Mouse (Mus musculus) liver, embryonic 12.5 days (tissue): ENCODE data around the gene Kdelr3. TPM values are rescaled to one million over a fixed set of nuclear protein-coding genes. Genes with fewer than 3 reads are reported as not detected.

Source experiments
- ATAC-seq: fragments of 200-750 bp; cut with Nextera tagmentation; 2 replicates; pipeline ENCODE4 v1.8.0; 2017; ENCODE audit warnings: moderate number of reproducible peaks, mild to moderate bottlenecking, moderate library complexity
- H3K27ac ChIP-seq: fragments of 300-500 bp; sonication (generic); 2 replicates; pipeline ENCODE4 v1.5.1; 2016; ENCODE audit warnings: mild to moderate bottlenecking
- H3K27me3 ChIP-seq: fragments of 300-500 bp; sonication (generic); replicated peaks from 2 replicates; pipeline ENCODE4 v1.6.1; 2016; ENCODE audit warnings: mild to moderate bottlenecking, moderate library complexity
- H3K36me3 ChIP-seq: fragments of 300-500 bp; sonication (generic); 2 replicates; pipeline ENCODE4 v1.6.1; 2016; ENCODE audit warnings: mild to moderate bottlenecking, moderate library complexity
- H3K4me1 ChIP-seq: fragments of 300-500 bp; sonication (generic); 2 replicates; pipeline ENCODE4 v1.6.1; 2016
- H3K4me2 ChIP-seq: fragments of 300-500 bp; sonication (generic); 2 replicates; pipeline ENCODE4 v1.6.1; 2016; ENCODE audit warnings: mild to moderate bottlenecking, moderate library complexity
- H3K4me3 ChIP-seq: fragments of 300-500 bp; sonication (generic); 2 replicates; pipeline ENCODE4 v1.5.1; 2016; ENCODE audit warnings: mild to moderate bottlenecking, moderate library complexity
- H3K9ac ChIP-seq: fragments of 300-500 bp; sonication (generic); 2 replicates; pipeline ENCODE4 v1.6.1; 2016; ENCODE audit warnings: mild to moderate bottlenecking, moderate library complexity
- H3K9me3 ChIP-seq: fragments of 300-500 bp; sonication (generic); replicated peaks from 2 replicates; pipeline ENCODE4 v1.6.1; 2016; ENCODE audit warnings: mild to moderate bottlenecking, moderate library complexity
- WGBS: fragments of 180-500 bp; shearing (Covaris S2); methylation state at CpG from one replicate; pipeline ENCODE4 v1.1.7; 2016; ENCODE audit not compliant: insufficient replicate concordance; 5-methylcytosine and 5-hydroxymethylcytosine counted together
- polyA plus RNA-seq: library from polyadenylated mRNA; unstranded; fragments of >200 nt; fragmentation: Nextera tagmentation; extraction: Ambion mirVana; gene quantifications from 2 replicates; pipeline ENCODE4 v1.2.1, GENCODE M21; 2016

The Kdelr3 gene
- polyA plus RNA-seq, 1 experiment from 2014 or later = 8.4 TPM

DNA sequence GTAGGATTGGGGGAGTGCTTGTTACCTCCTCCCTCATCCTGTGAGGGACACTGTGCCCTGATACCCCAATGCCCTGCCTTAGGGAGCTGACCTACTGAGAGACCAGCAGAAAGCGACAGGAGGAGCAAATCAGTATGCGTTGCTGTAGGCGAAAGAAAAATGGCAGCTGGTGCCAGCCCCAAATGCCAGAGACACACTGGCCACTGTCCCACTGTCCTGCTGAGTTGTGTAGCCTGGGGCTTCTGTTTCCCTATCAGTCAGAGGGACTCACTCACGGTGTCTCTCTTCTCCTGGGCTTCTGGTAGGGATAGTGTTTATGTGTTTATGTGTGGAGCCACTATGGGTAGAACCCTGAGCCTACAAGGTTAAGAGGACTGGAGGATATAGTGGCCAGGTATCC is 1.5 kb downstream of the Kdelr3 start:
- Histone ChIP-seq H3K4me2 (peak overlapping the region; percentile 80), H3K4me3 (no peak overlapping the region), H3K27ac (no peak overlapping the region), H3K27me3 (peaks cover 76% of the 10 kb centered on the region), H3K9me3 (no peaks in the 10 kb centered on the region), H3K36me3 (no peaks in the 10 kb centered on the region), H3K4me1 (peaks cover 36% of the 10 kb centered on the region), H3K9ac (no peak overlapping the region)
- no peak for ATAC-seq
- WGBS = 69% methylated on average over 4 of the region's 4 CpGs

DNA sequence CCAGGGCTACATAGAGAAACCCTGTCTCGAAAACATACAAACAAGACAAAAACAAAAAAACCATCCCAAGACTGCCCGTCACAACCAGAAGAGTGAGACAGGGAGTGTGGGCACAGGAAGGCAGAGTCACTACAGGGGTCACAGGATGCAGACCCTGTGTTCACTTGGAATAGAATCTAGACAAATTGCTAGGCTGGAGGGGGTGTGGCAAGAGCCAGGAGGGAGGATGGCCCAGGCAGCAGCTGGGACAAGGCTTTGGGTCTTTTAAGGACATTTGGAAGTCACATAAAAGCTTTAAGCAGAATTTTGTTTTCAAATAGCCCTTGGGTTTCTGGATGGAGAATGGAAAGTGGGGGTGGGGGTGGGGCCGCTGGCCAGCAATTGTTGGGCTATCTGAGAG is 2.4 kb downstream of the Kdelr3 start:
- peaks cover 36% of the 10 kb centered on the region for H3K4me1 ChIP-seq
- no peak for ATAC-seq
- H3K4me2 ChIP-seq = no peak overlapping the region
- no peaks in the 10 kb centered on the region for H3K9me3 ChIP-seq
- peaks cover 71% of the 10 kb centered on the region for H3K27me3 ChIP-seq
- H3K9ac ChIP-seq = no peak overlapping the region
- 68% methylated on average over 3 of the region's 3 CpGs for WGBS
- no peak overlapping the region for H3K27ac ChIP-seq
- no peak overlapping the region for H3K4me3 ChIP-seq
- no peaks in the 10 kb centered on the region for H3K36me3 ChIP-seq

DNA sequence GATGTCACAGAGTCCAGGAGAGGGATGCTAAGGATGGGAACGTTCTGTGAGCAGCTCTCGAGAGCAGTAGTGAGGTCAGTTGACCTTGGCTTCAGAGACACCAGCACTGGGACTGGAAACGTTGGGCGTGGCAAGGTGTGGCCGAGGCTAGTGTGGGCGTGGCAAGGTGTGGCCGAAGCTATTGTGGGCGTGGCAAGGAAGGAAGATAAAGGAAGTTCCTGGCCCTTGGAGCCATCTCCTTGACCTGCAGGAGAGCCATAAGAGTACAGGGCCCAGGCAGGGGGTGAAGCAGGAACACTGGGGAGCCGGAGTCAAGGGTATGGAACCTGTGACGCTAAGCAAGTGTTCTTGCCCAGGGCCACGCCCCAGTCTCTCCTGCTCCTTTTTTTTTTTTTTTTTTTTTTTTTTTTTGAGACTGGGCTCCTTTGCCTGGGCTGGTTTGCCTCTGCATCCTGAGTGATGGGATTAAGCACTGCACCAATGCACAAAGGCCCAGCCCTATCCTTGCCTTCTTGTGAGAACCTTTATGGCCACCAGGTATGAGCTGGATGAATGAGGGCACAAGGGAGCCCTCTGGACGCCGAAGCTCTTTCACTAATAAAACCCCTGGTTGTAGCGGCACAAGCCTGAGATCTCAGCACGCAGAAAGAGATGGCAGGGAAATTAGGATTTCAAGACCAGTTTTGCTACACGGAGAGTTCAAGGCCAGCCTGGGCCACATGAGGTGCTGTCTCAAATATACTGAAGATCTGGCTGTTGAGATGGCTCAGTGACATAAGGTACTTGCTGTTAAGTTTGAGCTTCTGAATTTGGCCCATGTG is 3.4 kb downstream of the Kdelr3 start:
- 0 out of 2 replicates have a peak, but pooled peaks have one; percentile 36 for ATAC-seq
- Histone ChIP-seq H3K4me2 (peak overlapping the region; percentile 42), H3K4me1 (peaks cover 36% of the 10 kb centered on the region), H3K9me3 (no peaks in the 10 kb centered on the region), H3K27ac (no peak overlapping the region), H3K4me3 (no peak overlapping the region), H3K9ac (no peak overlapping the region), H3K27me3 (peaks cover 61% of the 10 kb centered on the region), H3K36me3 (no peaks in the 10 kb centered on the region)
- 38% methylated on average over 16 of the region's 16 CpGs for WGBS

DNA sequence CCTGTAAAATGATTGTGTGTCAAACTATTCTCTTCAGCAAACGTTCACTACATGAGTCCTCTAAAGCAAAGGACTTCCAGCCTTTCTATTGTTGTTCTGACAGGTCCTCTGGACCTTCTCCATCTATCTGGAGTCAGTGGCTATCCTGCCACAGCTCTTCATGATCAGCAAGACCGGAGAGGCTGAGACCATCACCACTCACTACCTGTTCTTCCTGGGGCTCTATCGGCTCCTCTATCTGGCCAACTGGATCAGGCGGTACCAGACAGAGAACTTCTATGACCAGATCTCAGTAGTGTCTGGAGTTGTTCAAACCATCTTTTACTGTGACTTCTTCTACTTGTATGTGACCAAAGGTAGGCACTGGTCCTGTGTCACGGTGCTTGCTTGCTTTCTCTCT is 9.4 kb downstream of the Kdelr3 start:
- WGBS = 84% methylated on average over 5 of the region's 5 CpGs
- Histone ChIP-seq H3K4me2 (no peak overlapping the region), H3K9me3 (no peaks in the 10 kb centered on the region), H3K4me3 (no peak overlapping the region), H3K9ac (no peak overlapping the region), H3K27me3 (0 out of 2 replicates have a peak, but pooled peaks cover 15% of the 10 kb centered on the region), H3K4me1 (no peaks in the 10 kb centered on the region), H3K36me3 (peaks cover 49% of the 10 kb centered on the region), H3K27ac (no peak overlapping the region)
- no peak for ATAC-seq

DNA sequence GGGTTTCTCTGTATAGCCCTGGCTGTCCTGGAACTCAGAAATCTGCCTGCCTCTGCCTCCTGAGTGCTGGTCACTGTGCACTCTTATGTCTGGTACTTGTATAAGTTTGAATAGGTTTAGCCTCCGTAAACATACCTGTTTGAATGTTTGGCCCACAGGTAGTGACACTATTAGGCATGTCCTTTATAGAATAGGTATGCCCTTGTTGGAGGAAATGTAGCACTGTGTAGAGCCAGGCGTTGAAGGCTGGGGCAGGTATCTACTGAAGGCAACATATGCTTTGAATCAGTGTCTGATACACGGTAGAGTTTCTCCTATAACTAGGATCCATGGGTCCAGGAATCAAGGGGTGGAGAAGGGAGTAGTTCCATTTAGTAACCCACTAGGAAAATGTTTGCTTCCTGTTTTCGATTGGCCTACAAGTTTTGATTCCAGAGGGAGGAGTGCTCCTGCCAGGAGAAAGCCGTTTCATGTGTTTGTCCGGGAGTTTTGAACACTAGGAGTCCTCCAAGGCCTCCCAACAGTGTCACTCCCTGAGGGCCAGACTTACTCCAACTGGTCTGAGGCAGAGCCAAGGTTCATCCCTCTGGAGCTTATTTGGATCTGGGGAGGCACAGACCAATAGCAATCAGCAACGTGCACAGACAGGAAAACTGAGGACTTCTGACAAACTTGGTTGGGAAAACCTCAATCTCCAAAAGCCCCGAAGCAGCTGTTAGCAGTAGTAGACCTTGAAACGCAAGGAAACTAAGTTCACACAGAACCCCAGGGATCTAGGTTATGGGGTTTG is 10.0 kb downstream of the Kdelr3 start:
- H3K4me3 ChIP-seq = no peak overlapping the region
- no peak overlapping the region for H3K9ac ChIP-seq
- ATAC-seq = no peak
- 0 out of 2 replicates have a peak, but pooled peaks cover 15% of the 10 kb centered on the region for H3K27me3 ChIP-seq
- 61% methylated on average over 9 of the region's 9 CpGs for WGBS
- peaks cover 55% of the 10 kb centered on the region for H3K36me3 ChIP-seq
- H3K27ac ChIP-seq = no peak overlapping the region
- H3K4me1 ChIP-seq = no peaks in the 10 kb centered on the region
- H3K9me3 ChIP-seq = no peaks in the 10 kb centered on the region
- H3K4me2 ChIP-seq = no peak overlapping the region

DNA sequence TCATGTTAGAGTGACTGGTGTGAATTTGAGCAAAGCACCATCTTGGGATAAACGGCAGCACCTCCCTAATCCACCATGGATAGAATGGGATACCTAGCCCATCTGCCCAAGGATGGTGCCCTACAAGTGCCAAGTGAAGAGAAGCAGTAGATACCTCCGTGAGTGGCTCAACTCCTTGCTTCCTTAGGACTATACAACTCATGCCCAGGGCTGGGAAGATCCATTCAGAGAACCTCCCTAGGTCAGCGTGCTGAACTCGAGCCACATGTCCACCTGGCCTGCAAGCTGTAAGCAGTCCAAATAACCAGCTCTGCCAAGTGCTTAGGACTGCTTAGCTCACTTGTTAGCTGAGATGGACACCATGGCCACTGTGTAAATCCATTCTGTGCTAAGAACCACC is 11.0 kb downstream of the Kdelr3 start:
- Histone ChIP-seq H3K4me2 (no peak overlapping the region), H3K9ac (no peak overlapping the region), H3K27ac (no peak overlapping the region), H3K4me3 (no peak overlapping the region), H3K4me1 (no peaks in the 10 kb centered on the region), H3K27me3 (0 out of 2 replicates have a peak, but pooled peaks cover 9% of the 10 kb centered on the region), H3K36me3 (peaks cover 65% of the 10 kb centered on the region), H3K9me3 (no peaks in the 10 kb centered on the region)
- 80% methylated on average over 4 of the region's 4 CpGs for WGBS
- ATAC-seq = no peak

DNA sequence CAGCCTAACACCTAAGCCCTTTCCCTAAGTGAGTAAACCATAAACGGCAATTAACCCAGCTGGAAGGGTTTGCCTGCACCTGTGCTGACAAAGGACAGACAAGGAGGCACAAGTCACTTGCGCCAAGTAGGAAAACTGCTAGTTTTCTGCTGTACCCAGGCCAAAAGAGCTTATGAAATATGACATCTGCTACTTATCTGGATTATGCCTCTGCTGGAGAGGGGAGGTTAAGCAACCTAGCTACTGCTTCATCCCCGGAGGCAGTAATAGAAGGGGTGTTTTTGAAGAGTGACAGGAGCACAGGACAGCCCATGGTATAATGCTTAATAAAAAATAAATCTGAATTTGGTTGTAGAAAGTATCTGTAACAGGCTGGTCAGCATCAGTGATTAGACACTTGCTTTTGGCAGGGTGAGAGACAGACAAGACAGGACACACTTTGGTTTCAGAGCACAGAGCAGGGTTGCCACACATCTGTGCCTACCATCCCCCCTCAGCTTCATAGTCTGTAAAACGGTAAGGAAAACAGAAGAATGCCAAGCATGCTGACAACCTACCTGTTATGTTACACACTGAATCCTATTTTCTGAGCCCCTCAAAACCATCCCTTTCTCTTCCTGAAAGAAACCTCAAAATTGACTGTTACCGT is 11.9 kb downstream of the Kdelr3 start:
- H3K4me3 ChIP-seq = no peak overlapping the region
- no peaks in the 10 kb centered on the region for H3K9me3 ChIP-seq
- H3K27ac ChIP-seq = no peak overlapping the region
- 76% methylated on average over 5 of the region's 5 CpGs for WGBS
- peaks cover 74% of the 10 kb centered on the region for H3K36me3 ChIP-seq
- H3K27me3 ChIP-seq = no peaks in the 10 kb centered on the region
- H3K9ac ChIP-seq = no peak overlapping the region
- no peak for ATAC-seq
- no peak overlapping the region for H3K4me2 ChIP-seq
- H3K4me1 ChIP-seq = no peaks in the 10 kb centered on the region

DNA sequence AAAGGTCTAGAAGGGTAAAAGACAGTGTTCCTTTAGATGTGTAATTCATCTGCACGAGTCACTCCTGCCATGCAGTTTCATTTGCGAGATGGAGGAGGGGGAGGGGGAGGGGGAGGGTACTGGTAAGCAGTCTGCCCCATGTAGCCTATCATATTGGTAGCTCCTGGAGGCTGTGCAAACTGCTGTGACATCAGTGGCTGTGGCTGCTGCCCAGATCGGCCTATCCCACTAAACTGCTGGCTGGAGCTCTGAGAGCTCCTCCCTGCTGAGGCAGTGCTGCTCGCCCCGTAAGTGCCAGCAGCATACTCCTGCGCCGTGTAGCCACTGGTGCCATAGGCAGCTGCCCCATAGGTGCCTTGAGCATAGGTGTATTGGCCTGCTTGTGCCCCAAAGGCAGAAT is 13.7 kb downstream of the Kdelr3 start:
- Histone ChIP-seq H3K9me3 (no peaks in the 10 kb centered on the region), H3K36me3 (peaks cover 92% of the 10 kb centered on the region), H3K27me3 (no peaks in the 10 kb centered on the region), H3K4me3 (no peak overlapping the region), H3K27ac (no peak overlapping the region), H3K4me2 (no peak overlapping the region), H3K9ac (no peak overlapping the region), H3K4me1 (no peaks in the 10 kb centered on the region)
- 78% methylated on average over 7 of the region's 7 CpGs for WGBS
- peak; percentile 28; the same call in 1 of the 2 replicates for ATAC-seq

DNA sequence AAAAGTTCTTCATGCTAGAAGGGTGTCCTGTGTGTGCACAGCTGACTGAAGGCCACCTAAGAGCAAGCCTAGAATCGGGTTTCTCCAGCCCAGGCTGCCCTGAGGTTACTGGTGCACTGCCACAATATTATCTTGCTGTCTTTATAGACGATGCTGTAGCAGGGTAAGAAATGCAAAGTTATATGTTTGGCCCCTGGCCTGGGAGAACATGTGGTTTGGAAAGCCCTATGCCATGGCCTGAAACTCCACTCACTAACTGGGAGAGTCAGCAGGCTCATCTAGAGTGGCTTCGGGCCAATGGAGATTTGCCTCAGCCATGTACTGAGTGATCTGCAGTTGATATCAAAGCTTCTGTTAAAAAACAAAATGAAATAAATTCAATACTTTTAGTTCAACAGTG is 17.6 kb downstream of the Kdelr3 start:
- H3K36me3 ChIP-seq = peaks cover 100% of the 10 kb centered on the region
- H3K4me2 ChIP-seq = no peak overlapping the region
- no peak for ATAC-seq
- H3K4me1 ChIP-seq = no peaks in the 10 kb centered on the region
- WGBS = 75% methylated on average over 3 of the region's 3 CpGs
- H3K9ac ChIP-seq = no peak overlapping the region
- no peak overlapping the region for H3K27ac ChIP-seq
- H3K9me3 ChIP-seq = no peaks in the 10 kb centered on the region
- H3K27me3 ChIP-seq = no peaks in the 10 kb centered on the region
- no peak overlapping the region for H3K4me3 ChIP-seq

DNA sequence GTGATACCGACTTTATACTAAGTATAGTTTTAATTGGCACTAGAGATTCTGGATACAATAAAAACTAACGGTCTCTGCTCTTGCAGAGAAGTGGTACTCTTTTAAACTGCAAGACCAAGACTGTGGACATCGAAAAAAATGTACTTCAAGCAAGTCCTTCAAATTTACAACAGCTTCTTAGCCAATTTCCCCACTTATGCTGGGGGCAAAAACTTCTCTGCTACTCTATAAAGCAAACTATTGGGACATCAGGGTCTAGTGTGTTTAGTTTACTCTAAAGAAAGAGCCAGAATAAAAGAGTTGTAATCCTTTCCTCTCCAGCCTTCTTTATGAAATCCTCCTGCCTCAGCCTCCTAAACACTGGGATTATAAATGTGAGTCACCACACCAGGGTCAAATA is 27.8 kb downstream of the Kdelr3 start:
- 86% methylated on average over 3 of the region's 3 CpGs for WGBS
- no peaks in the 10 kb centered on the region for H3K9me3 ChIP-seq
- no peak for ATAC-seq
- H3K4me1 ChIP-seq = peaks cover 31% of the 10 kb centered on the region
- H3K4me2 ChIP-seq = peak overlapping the region; percentile 76
- H3K27me3 ChIP-seq = peaks cover 9% of the 10 kb centered on the region; the same call in 1 of the 2 replicates
- peak overlapping the region; percentile 93; the same call in 1 of the 2 replicates for H3K9ac ChIP-seq
- H3K36me3 ChIP-seq = peaks cover 59% of the 10 kb centered on the region
- H3K27ac ChIP-seq = no peak overlapping the region
- peak overlapping the region; percentile 74 for H3K4me3 ChIP-seq

DNA sequence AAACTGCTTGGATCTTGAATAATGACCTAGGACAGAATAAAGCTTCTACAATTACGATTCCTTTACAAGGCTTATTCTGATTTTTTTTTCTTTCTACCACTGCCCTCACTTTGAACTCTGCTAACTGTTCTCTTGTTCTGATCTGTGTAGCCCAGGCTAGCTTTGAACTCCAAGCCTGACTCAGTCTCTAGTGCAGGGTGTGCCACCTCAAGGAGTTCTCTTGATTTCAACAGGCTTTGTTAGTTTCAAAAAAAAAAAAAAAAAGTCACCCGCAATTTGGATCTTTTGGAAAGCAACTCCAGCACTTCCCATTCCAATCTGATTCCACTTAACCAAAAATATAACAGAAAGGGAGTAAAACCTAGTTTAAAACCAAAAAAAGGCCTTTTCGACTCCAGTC is 29.3 kb downstream of the Kdelr3 start:
- peaks cover 18% of the 10 kb centered on the region for H3K27me3 ChIP-seq
- no peaks in the 10 kb centered on the region for H3K9me3 ChIP-seq
- peak overlapping the region; percentile 94 for H3K27ac ChIP-seq
- no peak for ATAC-seq
- 4% methylated on average over 3 of the region's 3 CpGs for WGBS
- H3K36me3 ChIP-seq = peaks cover 44% of the 10 kb centered on the region
- peaks cover 31% of the 10 kb centered on the region for H3K4me1 ChIP-seq
- H3K4me2 ChIP-seq = peak overlapping the region; percentile 76
- H3K4me3 ChIP-seq = peak overlapping the region; percentile 74
- H3K9ac ChIP-seq = peak overlapping the region; percentile 93
